Mouse (Mus musculus): ENCODE measurements at regions not wholly inside any gene's neighbourhood (a gene's known extent, or its start where the extent isn't known, plus 50 kb on each side); places are given as distances from the start of the nearest gene placed in this dataset.

- no peak for TF ChIP-seq GATA1 (IDR thresholded peaks at IDR 0.05; ENCODE audit: low read length)
- no peak for TF ChIP-seq TAL1 (IDR thresholded peaks at IDR 0.05; ENCODE audit: low read length)
Observed at GRCm38 (mm10) chr6:84272520-84273311, 264.3 kb downstream of the Dysf start.

Measured in erythroblast, embryonic 14.5 days (primary cell).